Mouse (Mus musculus): ENCODE data around the gene Ccna1. TPM values are rescaled to one million over a fixed set of nuclear protein-coding genes. Genes with fewer than 3 reads are reported as not detected.
A peak's percentile ranks its signal among the peaks of the same experiment; 100 is the strongest.

Ccna1 gene
- polyA plus RNA-seq (2015; fragmentation: Nextera tagmentation; extraction: Ambion mirVana): not detected in 2 replicates

GRCm38 (mm10) chr3:55055038-55055746 lies at the start of gene Ccna1:
Gene Ccna1, minus strand, starts transcription at chr3:55055501.
- peak; percentile 73 for ATAC-seq
- TF ChIP-seq EP300 (IDR thresholded peaks at IDR 0.05; ENCODE audit: low read depth) (no peak), CTCF (IDR thresholded peaks at IDR 0.05; ENCODE audit: low read depth) (no peak)
- Histone ChIP-seq H3K9ac (replicated peaks) (peak within 1 kb of the TSS; percentile 5; the same call in 1 of the 2 replicates), H3K27me3 (ENCODE audit: insufficient read depth, low read length) (peaks cover 27% of the 10 kb centered on the region), H3K27ac (ENCODE audit: low read depth) (no peak within 1 kb of the TSS), H3K4me1 (ENCODE audit: insufficient read depth) (peaks cover 11% of the 10 kb centered on the region), H3K4me2 (ENCODE audit: low read depth, low read length) (peak within 1 kb of the TSS; percentile 77), H3K4me3 (ENCODE audit: low read depth, low read length) (peak within 1 kb of the TSS; percentile 40), H3K9me3 (ENCODE audit: low read length) (no peaks in the 10 kb centered on the region), H3K36me3 (replicated peaks; ENCODE audit: insufficient read depth, low read length) (no peaks in the 10 kb centered on the region)
- 4% methylated on average over 50 of the region's 73 CpGs for WGBS (ENCODE audit: insufficient replicate concordance)
- peak; percentile 51 for DNase-seq

GRCm38 (mm10) chr3:55101092-55101491 lies 45.8 kb upstream of the Ccna1 start:
- ATAC-seq: no peak
- no peak overlapping the region for H3K9ac ChIP-seq (replicated peaks)
- no peaks in the 10 kb centered on the region for H3K36me3 ChIP-seq (replicated peaks; ENCODE audit: insufficient read depth, low read length)
- no peak overlapping the region for H3K4me3 ChIP-seq (ENCODE audit: low read depth, low read length)
- no peak overlapping the region for H3K27ac ChIP-seq (ENCODE audit: low read depth)
- no peak for DNase-seq
- no peaks in the 10 kb centered on the region for H3K27me3 ChIP-seq (ENCODE audit: insufficient read depth, low read length)
- TF ChIP-seq EP300 (IDR thresholded peaks at IDR 0.05; ENCODE audit: low read depth): no peak
- peak; percentile 19; the same call in 1 of the 2 replicates for TF ChIP-seq CTCF (IDR thresholded peaks at IDR 0.05; ENCODE audit: low read depth)
- H3K4me1 ChIP-seq (ENCODE audit: insufficient read depth): no peaks in the 10 kb centered on the region
- H3K4me2 ChIP-seq (ENCODE audit: low read depth, low read length): no peak overlapping the region
- H3K9me3 ChIP-seq (ENCODE audit: low read length): no peaks in the 10 kb centered on the region

- H3K4me2 ChIP-seq (ENCODE audit: low read depth, low read length): no peak overlapping the region
- 74% methylated on average over 11 of the region's 11 CpGs for WGBS (ENCODE audit: insufficient replicate concordance)
- no peaks in the 10 kb centered on the region for H3K27me3 ChIP-seq (ENCODE audit: insufficient read depth, low read length)
- DNase-seq (no peak), ATAC-seq (no peak)
- H3K9ac ChIP-seq (replicated peaks): no peak overlapping the region
- no peaks in the 10 kb centered on the region for H3K4me1 ChIP-seq (ENCODE audit: insufficient read depth)
- no peaks in the 10 kb centered on the region for H3K36me3 ChIP-seq (replicated peaks; ENCODE audit: insufficient read depth, low read length)
- no peak overlapping the region for H3K4me3 ChIP-seq (ENCODE audit: low read depth, low read length)
- H3K27ac ChIP-seq (ENCODE audit: low read depth): no peak overlapping the region
- TF ChIP-seq EP300 (IDR thresholded peaks at IDR 0.05; ENCODE audit: low read depth) (no peak), CTCF (IDR thresholded peaks at IDR 0.05; ENCODE audit: low read depth) (no peak)
- no peaks in the 10 kb centered on the region for H3K9me3 ChIP-seq (ENCODE audit: low read length)
These were observed 43.7 kb upstream of the Ccna1 start for GRCm38 (mm10) chr3:55098990-55099389.

- Histone ChIP-seq H3K36me3 (replicated peaks; ENCODE audit: insufficient read depth, low read length) (no peaks in the 10 kb centered on the region), H3K27me3 (ENCODE audit: insufficient read depth, low read length) (no peaks in the 10 kb centered on the region), H3K4me3 (ENCODE audit: low read depth, low read length) (no peak overlapping the region), H3K9ac (replicated peaks) (no peak overlapping the region), H3K27ac (ENCODE audit: low read depth) (no peak overlapping the region), H3K4me2 (ENCODE audit: low read depth, low read length) (no peak overlapping the region), H3K9me3 (ENCODE audit: low read length) (no peaks in the 10 kb centered on the region), H3K4me1 (ENCODE audit: insufficient read depth) (no peaks in the 10 kb centered on the region)
- TF ChIP-seq CTCF (IDR thresholded peaks at IDR 0.05; ENCODE audit: low read depth): no peak
- TF ChIP-seq EP300 (IDR thresholded peaks at IDR 0.05; ENCODE audit: low read depth): no peak
- 73% methylated on average over 2 of the region's 2 CpGs for WGBS (ENCODE audit: insufficient replicate concordance)
- DNase-seq (no peak), ATAC-seq (no peak)
These were observed 42.7 kb upstream of the Ccna1 start for GRCm38 (mm10) chr3:55098014-55098413.

- Histone ChIP-seq H3K36me3 (replicated peaks; ENCODE audit: insufficient read depth, low read length) (no peaks in the 10 kb centered on the region), H3K27me3 (ENCODE audit: insufficient read depth, low read length) (no peaks in the 10 kb centered on the region), H3K4me3 (ENCODE audit: low read depth, low read length) (no peak overlapping the region), H3K4me1 (ENCODE audit: insufficient read depth) (no peaks in the 10 kb centered on the region), H3K27ac (ENCODE audit: low read depth) (no peak overlapping the region), H3K4me2 (ENCODE audit: low read depth, low read length) (no peak overlapping the region), H3K9ac (replicated peaks) (no peak overlapping the region), H3K9me3 (ENCODE audit: low read length) (no peaks in the 10 kb centered on the region)
- TF ChIP-seq CTCF (IDR thresholded peaks at IDR 0.05; ENCODE audit: low read depth) (no peak), EP300 (IDR thresholded peaks at IDR 0.05; ENCODE audit: low read depth) (no peak)
- DNase-seq (no peak), ATAC-seq (no peak)
- 63% methylated on average over 2 of the region's 2 CpGs for WGBS (ENCODE audit: insufficient replicate concordance)
These were observed 41.9 kb upstream of the Ccna1 start for GRCm38 (mm10) chr3:55097186-55097585.

GRCm38 (mm10) chr3:55096655-55097005 lies 41.3 kb upstream of the Ccna1 start:
- Histone ChIP-seq H3K9me3 (ENCODE audit: low read length) (no peaks in the 10 kb centered on the region), H3K9ac (replicated peaks) (no peak overlapping the region), H3K36me3 (replicated peaks; ENCODE audit: insufficient read depth, low read length) (no peaks in the 10 kb centered on the region), H3K4me1 (ENCODE audit: insufficient read depth) (no peaks in the 10 kb centered on the region), H3K27me3 (ENCODE audit: insufficient read depth, low read length) (no peaks in the 10 kb centered on the region), H3K4me3 (ENCODE audit: low read depth, low read length) (no peak overlapping the region), H3K4me2 (ENCODE audit: low read depth, low read length) (no peak overlapping the region), H3K27ac (ENCODE audit: low read depth) (no peak overlapping the region)
- TF ChIP-seq CTCF (IDR thresholded peaks at IDR 0.05; ENCODE audit: low read depth) (no peak), EP300 (IDR thresholded peaks at IDR 0.05; ENCODE audit: low read depth) (no peak)
- DNase-seq (no peak), ATAC-seq (no peak)
- WGBS (ENCODE audit: insufficient replicate concordance): 52% methylated on average over 2 of the region's 2 CpGs
